Mouse (Mus musculus) brain, embryonic 14.5 days (tissue): Measurements from ENCODE around the gene Gid4. TPM values are rescaled to one million over a fixed set of nuclear protein-coding genes. Genes with fewer than 3 reads are reported as not detected.

Experiments used
- DNase-seq: peaks from one replicate; pipeline ENCODE4 v3.0.0-alpha.2; 2011; ENCODE audit warnings: low read depth
- CTCF ChIP-seq: fragments of 200-500 bp; IDR thresholded peaks from 2 replicates; pipeline ENCODE4 v1.5.1; 2012; ENCODE audit warnings: inconsistent platforms, mild to moderate bottlenecking, moderate library complexity, borderline replicate concordance; ENCODE audit not compliant: insufficient read depth, insufficient read length; ENCODE audit errors: extremely low read depth
- POLR2A ChIP-seq: fragments of 200-500 bp; IDR thresholded peaks from 2 replicates; pipeline ENCODE4 v1.6.1; 2012; ENCODE audit warnings: mild to moderate bottlenecking, inconsistent platforms, borderline replicate concordance; ENCODE audit not compliant: poor library complexity, insufficient read depth, insufficient read length, severe bottlenecking; ENCODE audit errors: extremely low read depth
- polyA plus RNA-seq: library from polyadenylated mRNA; depleted of rRNA; stranded (reverse); fragments of >200 nt; gene quantifications from 2 replicates; pipeline ENCODE4 v1.2.3, GENCODE M21; 2012; rRNA removed

Gid4 gene
- polyA plus RNA-seq, 1 experiment: 20.0 TPM

- DNase-seq: no peak
- TF ChIP-seq POLR2A (no peak), CTCF (no peak)
These were observed 61.2 kb downstream of the Gid4 start for GRCm38 (mm10) chr11:60478121-60478520.

GRCm38 (mm10) chr11:60486267-60486666, 69.3 kb downstream of the Gid4 start:
- TF ChIP-seq POLR2A: no peak
- TF ChIP-seq CTCF: no peak
- DNase-seq: no peak

- no peak for TF ChIP-seq POLR2A
- TF ChIP-seq CTCF: no peak
- no peak for DNase-seq
These were observed 75.8 kb downstream of the Gid4 start for GRCm38 (mm10) chr11:60492726-60493125.

- TF ChIP-seq POLR2A: no peak
- no peak for TF ChIP-seq CTCF
- no peak for DNase-seq
These were observed 78.7 kb downstream of the Gid4 start for GRCm38 (mm10) chr11:60495692-60496091.

Other genes starting within 250 kb of the Gid4 start
- 71.9 and 78.9 TPM in 2 replicates for gene Srebf1, start 194.6 kb upstream of the Gid4 start, polyA plus RNA-seq
- gene Tom1l2, start 64.2 kb upstream of the Gid4 start, polyA plus RNA-seq: 69.3 and 82.1 TPM in 2 replicates
- gene Drc3, start 63.8 kb upstream of the Gid4 start, polyA plus RNA-seq: 6.0 and 7.1 TPM in 2 replicates
- 32.8 and 34.3 TPM in 2 replicates for gene Atpaf2, start 1.3 kb downstream of the Gid4 start, polyA plus RNA-seq
- 80.5 and 82.6 TPM in 2 replicates for gene Drg2, start 37.4 kb downstream of the Gid4 start, polyA plus RNA-seq
- 0.16 and 0.19 TPM in 2 replicates for gene Myo15, start 52.2 kb downstream of the Gid4 start, polyA plus RNA-seq
- 15.8 and 22.4 TPM in 2 replicates for gene Alkbh5, start 119.2 kb downstream of the Gid4 start, polyA plus RNA-seq